Mouse (Mus musculus): ENCODE measurements around the gene Ocm. TPM values are rescaled to one million over a fixed set of nuclear protein-coding genes. Genes with fewer than 3 reads are reported as not detected.

Gene Ocm
- total and polyA plus RNA-seq, 3 experiments, result not detected

GRCm38 (mm10) chr5:144066036-144066435 lies 39.6 kb upstream of the Ocm start:
- no peak for DNase-seq (ENCODE audit: extremely low read depth)
- in situ Hi-C loops (cut with MboI; ENCODE audit: low pct_ligation_motif_present, low pct_unique_long_range_greater_than_20kb, low sequenced_read_pairs) (no loop called here), dilution Hi-C loops (cut with MboI; ENCODE audit: extremely low pct_ligation_motif_present, extremely low pct_unique_long_range_greater_than_20kb, low sequenced_read_pairs) (no loop called here)
- Histone ChIP-seq H3K27me3 (replicated peaks) (peaks cover 40% of the 10 kb centered on the region), H3K79me2 (replicated peaks; ENCODE audit: control insufficient read depth, extremely low read depth, insufficient read depth, poor library complexity, severe bottlenecking) (no peaks in the 10 kb centered on the region), H3K9me3 (replicated peaks; ENCODE audit: low read length) (peaks cover 10% of the 10 kb centered on the region), H3K9ac (ENCODE audit: insufficient read depth, low read depth) (no peak overlapping the region), H3K4me3 (replicated peaks in 1 of 3; ENCODE audit: low read depth in 2 of 3, low read length in 2 of 3, poor library complexity in 1 of 3) (no peak overlapping the region), H3K4me1 (ENCODE audit: control insufficient read depth in 1 of 2, insufficient read depth in 2 of 2) (no peaks in the 10 kb centered on the region), H3K36me3 (replicated peaks in 1 of 2; ENCODE audit: control insufficient read depth in 1 of 2, insufficient read depth in 1 of 2, low read length in 1 of 2) (no peaks in the 10 kb centered on the region), H3K27ac (ENCODE audit: insufficient read depth, low read depth) (no peak overlapping the region), H3K4me2 (ENCODE audit: insufficient read depth, low read depth, poor library complexity, severe bottlenecking) (no peak overlapping the region)
- TF ChIP-seq MAFK (IDR thresholded peaks at IDR 0.05; ENCODE audit: insufficient replicate concordance, low read length), result no peak
- no peak for TF ChIP-seq ZNF384 (IDR thresholded peaks at IDR 0.05; ENCODE audit: low read depth, low read length)

GRCm38 (mm10) chr5:144064093-144064492 lies 37.6 kb upstream of the Ocm start:
- Histone ChIP-seq H3K36me3 (replicated peaks in 1 of 2; ENCODE audit: control insufficient read depth in 1 of 2, insufficient read depth in 1 of 2, low read length in 1 of 2) (no peaks in the 10 kb centered on the region), H3K4me3 (replicated peaks in 1 of 3; ENCODE audit: low read depth in 2 of 3, low read length in 2 of 3, poor library complexity in 1 of 3) (no peak overlapping the region), H3K9ac (ENCODE audit: insufficient read depth, low read depth) (no peak overlapping the region), H3K4me2 (ENCODE audit: insufficient read depth, low read depth, poor library complexity, severe bottlenecking) (no peak overlapping the region), H3K27ac (ENCODE audit: insufficient read depth, low read depth) (no peak overlapping the region), H3K4me1 (ENCODE audit: control insufficient read depth in 1 of 2, insufficient read depth in 2 of 2) (no peaks in the 10 kb centered on the region), H3K9me3 (replicated peaks; ENCODE audit: low read length) (peaks cover 10% of the 10 kb centered on the region), H3K79me2 (replicated peaks; ENCODE audit: control insufficient read depth, extremely low read depth, insufficient read depth, poor library complexity, severe bottlenecking) (no peaks in the 10 kb centered on the region), H3K27me3 (replicated peaks) (peaks cover 32% of the 10 kb centered on the region)
- dilution Hi-C loops (cut with MboI; ENCODE audit: extremely low pct_ligation_motif_present, extremely low pct_unique_long_range_greater_than_20kb, low sequenced_read_pairs) (no loop called here), in situ Hi-C loops (cut with MboI; ENCODE audit: low pct_ligation_motif_present, low pct_unique_long_range_greater_than_20kb, low sequenced_read_pairs) (no loop called here)
- no peak for DNase-seq (ENCODE audit: extremely low read depth)
- TF ChIP-seq CHD1 (IDR thresholded peaks at IDR 0.05; ENCODE audit: low read depth, low read length), result no peak
- no peak for TF ChIP-seq USF2 (conservative IDR thresholded peaks at IDR 0.05; ENCODE audit: low read depth, low read length)
- TF ChIP-seq UBTF (IDR thresholded peaks at IDR 0.05; ENCODE audit: low read depth, low read length), result no peak
- no peak for TF ChIP-seq JUN (IDR thresholded peaks at IDR 0.05; ENCODE audit: insufficient read depth, low read depth, low read length)
- no peak for TF ChIP-seq SMC3 (IDR thresholded peaks at IDR 0.05; ENCODE audit: low read depth, low read length)
- TF ChIP-seq EP300 (IDR thresholded peaks at IDR 0.05; ENCODE audit: low read length), result no peak
- no peak for TF ChIP-seq RAD21 (IDR thresholded peaks at IDR 0.05; ENCODE audit: low read depth, low read length)
- TF ChIP-seq MEF2A (IDR thresholded peaks at IDR 0.05; ENCODE audit: borderline replicate concordance, low read depth, low read length), result no peak
- no peak for TF ChIP-seq ZNF384 (IDR thresholded peaks at IDR 0.05; ENCODE audit: low read depth, low read length)
- TF ChIP-seq MAZ (IDR thresholded peaks at IDR 0.05; ENCODE audit: low read depth, low read length), result no peak
- no peak for TF ChIP-seq ZKSCAN1 (IDR thresholded peaks at IDR 0.05; ENCODE audit: borderline replicate concordance, low read depth, low read length)
- TF ChIP-seq NELFE (IDR thresholded peaks at IDR 0.05; ENCODE audit: low read depth, low read length), result no peak
- no peak for TF ChIP-seq POLR2AphosphoS2 (IDR thresholded peaks at IDR 0.05; ENCODE audit: low read depth, low read length)
- no peak for TF ChIP-seq E2F4 (IDR thresholded peaks at IDR 0.05; ENCODE audit: insufficient replicate concordance, low read depth, low read length)
- TF ChIP-seq CHD2 (IDR thresholded peaks at IDR 0.05; ENCODE audit: low read length), result no peak
- no peak for TF ChIP-seq MAX (IDR thresholded peaks at IDR 0.05; ENCODE audit: low read length)
- no peak for TF ChIP-seq IRF4 (IDR thresholded peaks at IDR 0.05; ENCODE audit: low read depth, low read length)
- TF ChIP-seq PAX5 (IDR thresholded peaks at IDR 0.05; ENCODE audit: low read length), result no peak
- TF ChIP-seq KAT2A (IDR thresholded peaks at IDR 0.05; ENCODE audit: insufficient replicate concordance, low read length), result no peak
- TF ChIP-seq ZC3H11A (IDR thresholded peaks at IDR 0.05; ENCODE audit: low read depth, low read length), result no peak

Data from CH12.LX (cell line).